Mouse (Mus musculus): ENCODE measurements around the gene Clcnkb. TPM values are rescaled to one million over a fixed set of nuclear protein-coding genes. Genes with fewer than 3 reads are reported as not detected.
A peak's percentile ranks its signal among the peaks of the same experiment; 100 is the strongest.

The Clcnkb gene
- polyA plus RNA-seq, 1 experiment from 2014 or later = not detected

- Histone ChIP-seq H3K9ac (no peak overlapping the region), H3K4me1 (replicated peaks) (peaks cover under 1% of the 10 kb centered on the region; the same call in 1 of the 2 replicates), H3K27me3 (no peaks in the 10 kb centered on the region), H3K9me3 (no peaks in the 10 kb centered on the region), H3K27ac (replicated peaks) (no peak overlapping the region), H3K4me3 (no peak overlapping the region), H3K4me2 (no peak overlapping the region), H3K36me3 (no peaks in the 10 kb centered on the region)
- no peak for ATAC-seq (ENCODE audit: low FRiP score, low read depth)
- 46% methylated on average over 9 of the region's 9 CpGs for WGBS
These were observed 15.2 kb upstream of the Clcnkb start for GRCm38 (mm10) chr4:141430997-141431396.

- H3K9ac ChIP-seq = no peak overlapping the region
- no peaks in the 10 kb centered on the region for H3K9me3 ChIP-seq
- 51% methylated on average over 9 of the region's 9 CpGs for WGBS
- no peak overlapping the region for H3K4me2 ChIP-seq
- H3K36me3 ChIP-seq = no peaks in the 10 kb centered on the region
- no peak overlapping the region for H3K4me3 ChIP-seq
- no peak for ATAC-seq (ENCODE audit: low FRiP score, low read depth)
- H3K27me3 ChIP-seq = 0 out of 2 replicates have a peak, but pooled peaks cover 2% of the 10 kb centered on the region
- no peak overlapping the region for H3K27ac ChIP-seq (replicated peaks)
- H3K4me1 ChIP-seq (replicated peaks) = peaks cover 12% of the 10 kb centered on the region
These were observed 14.0 kb upstream of the Clcnkb start for GRCm38 (mm10) chr4:141429847-141430246.

DNA sequence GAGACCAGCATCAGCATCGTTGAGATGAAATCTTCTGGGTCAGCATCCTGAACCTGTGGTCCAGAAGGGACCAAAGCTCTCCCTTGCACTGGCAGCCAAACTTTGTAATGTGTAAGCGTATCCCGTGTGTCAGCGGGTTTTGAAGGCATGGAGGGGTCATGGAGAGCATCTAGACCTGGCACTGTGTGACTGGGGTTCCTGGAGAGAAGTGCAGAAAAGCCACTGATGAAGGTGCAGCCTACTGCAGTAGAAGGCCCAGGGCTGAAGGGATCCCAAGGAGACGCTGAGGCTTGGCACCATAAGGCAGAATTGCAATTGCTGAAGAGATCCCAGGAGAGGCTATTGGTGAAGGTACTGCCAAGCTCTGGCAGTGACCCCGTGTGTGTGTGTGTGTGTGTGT is 13.6 kb upstream of the Clcnkb start:
- no peak for ATAC-seq (ENCODE audit: low FRiP score, low read depth)
- Histone ChIP-seq H3K27me3 (0 out of 2 replicates have a peak, but pooled peaks cover 3% of the 10 kb centered on the region), H3K9ac (no peak overlapping the region), H3K4me3 (no peak overlapping the region), H3K4me2 (no peak overlapping the region), H3K36me3 (no peaks in the 10 kb centered on the region), H3K4me1 (replicated peaks) (peaks cover 12% of the 10 kb centered on the region), H3K9me3 (no peaks in the 10 kb centered on the region), H3K27ac (replicated peaks) (no peak overlapping the region)
- whole genome bisulfite sequencing = 79% methylated on average over 6 of the region's 6 CpGs

DNA sequence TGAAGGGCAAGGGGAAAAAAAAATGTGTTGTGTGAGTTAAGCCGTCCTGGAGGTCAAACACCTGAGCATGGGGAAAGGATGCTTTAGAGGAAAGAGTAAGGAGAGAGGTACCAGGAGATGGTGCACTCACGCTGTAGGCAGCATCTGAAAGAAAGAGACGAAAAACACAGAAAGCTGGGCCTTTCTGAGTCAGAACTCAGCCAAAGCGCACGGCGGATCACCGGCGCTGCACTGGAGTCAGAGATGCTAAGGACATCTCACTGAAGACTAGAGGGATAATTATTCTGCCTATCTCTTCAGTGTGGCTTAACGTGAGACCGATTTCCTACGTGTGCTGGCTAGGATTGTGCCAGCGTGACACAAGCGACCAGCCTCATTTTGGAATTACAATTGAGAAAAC is 12.1 kb upstream of the Clcnkb start:
- WGBS = 88% methylated on average over 13 of the region's 13 CpGs
- no peak overlapping the region for H3K9ac ChIP-seq
- no peak overlapping the region for H3K4me3 ChIP-seq
- no peaks in the 10 kb centered on the region for H3K9me3 ChIP-seq
- no peak overlapping the region for H3K27ac ChIP-seq (replicated peaks)
- no peaks in the 10 kb centered on the region for H3K36me3 ChIP-seq
- 0 out of 2 replicates have a peak, but pooled peaks cover 6% of the 10 kb centered on the region for H3K27me3 ChIP-seq
- ATAC-seq (ENCODE audit: low FRiP score, low read depth) = no peak
- H3K4me1 ChIP-seq (replicated peaks) = peaks cover 12% of the 10 kb centered on the region
- H3K4me2 ChIP-seq = no peak overlapping the region

DNA sequence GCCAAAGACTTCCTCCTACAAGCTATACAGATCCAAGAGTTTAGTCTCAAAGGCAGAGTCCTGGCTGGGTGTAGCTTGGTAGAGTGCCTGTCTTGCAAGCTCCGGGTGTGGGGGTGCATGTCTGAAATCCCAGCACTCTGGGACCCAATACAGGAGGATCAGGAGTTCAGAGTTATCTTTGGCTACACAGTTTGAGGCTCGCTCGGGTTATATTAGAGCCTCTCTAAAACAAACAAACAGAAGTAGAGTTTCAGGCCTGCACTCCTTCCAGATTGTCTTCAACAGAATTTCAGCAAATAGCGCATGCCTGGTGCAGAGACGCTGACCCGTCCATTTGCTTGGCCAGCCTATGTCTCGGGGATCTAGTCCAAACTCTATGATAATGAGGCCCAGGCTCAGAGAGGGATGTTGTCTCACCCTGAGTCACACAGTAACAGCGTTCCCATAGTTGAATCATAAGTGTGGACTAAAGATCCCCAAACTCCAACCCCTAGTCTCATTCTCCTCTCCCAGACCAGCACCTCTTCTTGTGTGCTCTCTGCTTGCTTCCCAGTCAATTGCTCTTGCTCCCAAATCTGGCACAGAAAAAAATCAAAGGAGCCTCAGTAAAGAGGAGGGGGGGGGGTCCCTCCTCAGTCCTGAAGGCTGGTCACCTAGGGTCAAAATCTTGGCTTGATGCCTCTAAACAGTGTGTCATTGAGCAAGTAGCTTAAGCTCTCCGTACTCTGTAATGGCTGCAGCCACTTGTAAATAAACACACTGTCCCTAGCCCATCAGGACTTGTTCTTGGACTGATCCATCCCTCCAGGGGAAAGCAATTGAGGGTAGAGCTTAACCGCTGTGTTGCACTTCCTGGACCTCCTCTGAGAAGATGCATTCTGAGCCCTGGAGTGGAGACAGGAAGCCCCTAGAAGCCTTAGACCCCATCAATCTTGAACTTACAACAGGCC is 11.3 kb upstream of the Clcnkb start:
- H3K9ac ChIP-seq = no peak overlapping the region
- no peak for ATAC-seq (ENCODE audit: low FRiP score, low read depth)
- 0 out of 2 replicates have a peak overlapping the region, but pooled peaks have one; percentile 19 for H3K27ac ChIP-seq (replicated peaks)
- WGBS = 82% methylated on average over 10 of the region's 10 CpGs
- H3K27me3 ChIP-seq = 0 out of 2 replicates have a peak, but pooled peaks cover 6% of the 10 kb centered on the region
- no peaks in the 10 kb centered on the region for H3K9me3 ChIP-seq
- H3K4me3 ChIP-seq = 0 out of 2 replicates have a peak overlapping the region, but pooled peaks have one; percentile 47
- H3K36me3 ChIP-seq = no peaks in the 10 kb centered on the region
- H3K4me2 ChIP-seq = peak overlapping the region; percentile 80
- peaks cover 12% of the 10 kb centered on the region for H3K4me1 ChIP-seq (replicated peaks)

DNA sequence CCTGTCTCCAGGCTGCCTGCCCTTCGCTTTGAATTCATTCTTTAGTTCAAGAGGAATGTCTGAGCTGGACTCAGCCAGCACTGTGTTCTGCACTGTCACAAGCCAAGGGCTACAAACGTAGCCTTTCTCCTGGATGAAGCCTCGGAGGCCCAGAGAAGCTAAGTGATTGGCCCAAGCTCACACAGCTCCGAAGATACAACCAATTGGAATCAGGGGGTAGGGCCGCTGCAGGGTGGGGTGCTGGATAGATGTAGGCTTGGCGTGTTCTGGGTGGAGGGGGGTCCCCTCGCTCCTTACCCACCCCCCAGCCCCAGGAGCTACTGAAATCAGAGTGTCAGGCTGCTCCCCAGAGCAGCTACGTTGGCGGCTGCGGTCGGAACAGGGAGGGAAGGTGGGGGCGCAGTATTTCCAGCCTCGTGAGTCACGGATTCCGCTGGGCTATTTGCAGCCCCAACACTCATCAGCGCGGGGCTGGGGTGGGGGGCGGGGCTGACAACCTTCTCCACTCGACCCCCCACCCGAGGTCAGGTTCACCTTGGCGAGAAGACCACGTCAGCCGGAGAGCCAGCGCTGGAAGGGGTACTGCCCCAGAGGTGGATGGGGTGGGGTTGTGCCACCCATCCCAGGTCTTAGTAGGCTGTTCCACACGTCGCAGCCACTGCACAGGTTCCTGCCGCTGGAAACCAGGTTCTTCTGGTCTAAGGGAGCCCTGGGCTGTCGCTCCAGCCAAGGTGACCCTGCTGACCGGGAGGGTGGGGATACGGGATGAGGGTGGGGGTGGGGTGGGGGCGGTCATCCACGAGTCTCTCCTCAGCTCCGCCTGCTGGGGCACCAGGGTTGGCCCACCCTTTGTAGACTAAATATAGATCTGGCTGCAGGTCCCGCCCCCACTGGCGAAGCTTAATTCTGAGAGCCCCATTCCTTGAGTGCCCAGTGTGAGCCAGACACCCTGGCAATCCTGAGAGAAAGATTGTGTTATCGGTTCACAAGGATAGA is 10.0 kb upstream of the Clcnkb start:
- H3K27ac ChIP-seq (replicated peaks) = peak overlapping the region; percentile 66
- 3% methylated on average over 36 of the region's 36 CpGs for WGBS
- H3K4me2 ChIP-seq = peak overlapping the region; percentile 80
- no peaks in the 10 kb centered on the region for H3K9me3 ChIP-seq
- H3K9ac ChIP-seq = peak overlapping the region; percentile 59
- H3K4me3 ChIP-seq = peak overlapping the region; percentile 47
- H3K36me3 ChIP-seq = no peaks in the 10 kb centered on the region
- H3K27me3 ChIP-seq = 0 out of 2 replicates have a peak, but pooled peaks cover 6% of the 10 kb centered on the region
- peak; percentile 94 for ATAC-seq (ENCODE audit: low FRiP score, low read depth)
- peaks cover 17% of the 10 kb centered on the region for H3K4me1 ChIP-seq (replicated peaks)

GRCm38 (mm10) chr4:141423691-141424431 is 8.0 kb upstream of the Clcnkb start:
- Histone ChIP-seq H3K4me1 (replicated peaks) (peaks cover 17% of the 10 kb centered on the region), H3K4me3 (no peak overlapping the region), H3K9ac (no peak overlapping the region), H3K36me3 (no peaks in the 10 kb centered on the region), H3K27ac (replicated peaks) (no peak overlapping the region), H3K9me3 (no peaks in the 10 kb centered on the region), H3K4me2 (no peak overlapping the region), H3K27me3 (0 out of 2 replicates have a peak, but pooled peaks cover 6% of the 10 kb centered on the region)
- 87% methylated on average over 13 of the region's 13 CpGs for WGBS
- ATAC-seq (ENCODE audit: low FRiP score, low read depth) = no peak

- Histone ChIP-seq H3K27ac (replicated peaks) (no peak overlapping the region), H3K4me1 (replicated peaks) (peaks cover 17% of the 10 kb centered on the region), H3K27me3 (0 out of 2 replicates have a peak, but pooled peaks cover 6% of the 10 kb centered on the region), H3K4me2 (no peak overlapping the region), H3K9me3 (no peaks in the 10 kb centered on the region), H3K9ac (no peak overlapping the region), H3K36me3 (no peaks in the 10 kb centered on the region), H3K4me3 (no peak overlapping the region)
- ATAC-seq (ENCODE audit: low FRiP score, low read depth) = no peak
- 84% methylated on average over 5 of the region's 5 CpGs for WGBS
These were observed 7.5 kb upstream of the Clcnkb start for GRCm38 (mm10) chr4:141423288-141423687.

DNA sequence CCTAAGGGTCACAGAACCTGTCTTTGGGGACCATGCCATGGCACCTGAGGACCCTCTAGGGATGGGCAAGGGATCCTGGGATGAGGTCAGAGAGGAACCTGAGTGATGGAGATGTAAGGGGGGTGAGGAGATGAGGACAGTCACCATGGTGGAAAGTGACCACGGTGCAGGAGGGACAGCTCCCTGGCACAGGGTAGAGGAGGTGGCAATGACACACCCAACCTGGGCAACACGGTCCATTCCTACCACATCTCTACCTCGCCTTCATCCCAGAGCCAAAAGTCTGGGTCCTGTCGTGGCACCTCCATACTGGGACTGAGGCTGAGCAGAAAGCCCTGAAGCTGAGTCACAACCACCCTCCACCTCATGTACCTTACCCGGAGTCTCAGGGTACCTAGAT is 7.0 kb upstream of the Clcnkb start:
- Histone ChIP-seq H3K9ac (no peak overlapping the region), H3K4me3 (no peak overlapping the region), H3K4me2 (no peak overlapping the region), H3K36me3 (no peaks in the 10 kb centered on the region), H3K27me3 (0 out of 2 replicates have a peak, but pooled peaks cover 6% of the 10 kb centered on the region), H3K9me3 (no peaks in the 10 kb centered on the region), H3K27ac (replicated peaks) (no peak overlapping the region), H3K4me1 (replicated peaks) (peaks cover 17% of the 10 kb centered on the region)
- 87% methylated on average over 5 of the region's 5 CpGs for WGBS
- no peak for ATAC-seq (ENCODE audit: low FRiP score, low read depth)

GRCm38 (mm10) chr4:141421423-141421822 is 5.6 kb upstream of the Clcnkb start:
- Histone ChIP-seq H3K36me3 (no peaks in the 10 kb centered on the region), H3K9me3 (no peaks in the 10 kb centered on the region), H3K4me1 (replicated peaks) (peaks cover 17% of the 10 kb centered on the region), H3K27me3 (0 out of 2 replicates have a peak, but pooled peaks cover 6% of the 10 kb centered on the region), H3K9ac (no peak overlapping the region), H3K4me3 (no peak overlapping the region), H3K4me2 (no peak overlapping the region), H3K27ac (replicated peaks) (no peak overlapping the region)
- WGBS = 62% methylated on average over 14 of the region's 14 CpGs
- no peak for ATAC-seq (ENCODE audit: low FRiP score, low read depth)

DNA sequence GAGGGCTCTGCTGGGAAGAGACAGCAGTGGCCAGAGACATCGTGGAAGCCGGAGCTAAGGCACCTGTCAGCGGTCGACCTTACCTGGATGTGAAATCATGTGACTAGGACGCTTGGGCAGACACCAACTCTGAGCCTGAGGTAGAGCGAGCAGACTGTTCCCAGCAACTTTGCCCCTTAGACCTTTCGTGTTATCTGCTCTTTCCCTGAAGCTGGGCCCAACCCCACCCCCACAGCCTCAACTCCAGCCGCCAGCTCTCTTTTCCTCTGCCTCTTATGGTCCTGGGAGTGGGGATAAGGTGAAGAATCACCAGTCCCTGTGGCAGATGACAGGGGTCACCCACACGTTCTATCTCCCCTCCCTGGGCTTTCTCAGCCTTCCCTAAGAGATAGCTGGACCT is 5.1 kb upstream of the Clcnkb start:
- no peak overlapping the region for H3K4me3 ChIP-seq
- peaks cover 15% of the 10 kb centered on the region for H3K4me1 ChIP-seq (replicated peaks)
- no peak overlapping the region for H3K4me2 ChIP-seq
- ATAC-seq (ENCODE audit: low FRiP score, low read depth) = no peak
- 0 out of 2 replicates have a peak, but pooled peaks cover 6% of the 10 kb centered on the region for H3K27me3 ChIP-seq
- H3K9ac ChIP-seq = no peak overlapping the region
- no peak overlapping the region for H3K27ac ChIP-seq (replicated peaks)
- no peaks in the 10 kb centered on the region for H3K9me3 ChIP-seq
- no peaks in the 10 kb centered on the region for H3K36me3 ChIP-seq
- 60% methylated on average over 9 of the region's 9 CpGs for WGBS

Data from hindbrain, embryonic 15.5 days (tissue).